In genomic region chr16:30160399-30160798, GRCm38 (mm10) we compare ENCODE assay signal across 18 mouse cellular contexts.
DNase-seq lines count a peak whose midpoint lies in the region; ATAC-seq and TF ChIP-seq lines count a peak whose summit lies in the region.
"Had no signal": no experiment of that assay in that cellular context is flagged by ENCODE, and none has a peak within 500 bp of the region (broad histone marks: within the 10 kb centered on the region; RNA-seq: fewer than 3 reads in every experiment).

No protein-coding gene starts in this region.

- intact Hi-C loops in left cerebral cortex, postnatal 10 days (cut with DNase I) = no loop called here

- no peak overlapping the region for H3K4me2 ChIP-seq in embryonic facial prominence, embryonic 12.5 days (replicated peaks)
- H3K4me2 ChIP-seq in stomach, embryonic 15.5 days = no peak overlapping the region
- no peak overlapping the region for H3K4me2 ChIP-seq in stomach, postnatal 0 days (replicated peaks; ENCODE audit: low read depth)
- H3K4me2 ChIP-seq in liver, embryonic 12.5 days = no peak overlapping the region; the same call in 1 of the 2 replicates
- H3K4me2 ChIP-seq: forebrain, embryonic 13.5 days; heart, embryonic 11.5 days had no signal

- no peak overlapping the region for H3K4me3 ChIP-seq in embryonic facial prominence, embryonic 12.5 days
- no peak overlapping the region for H3K4me3 ChIP-seq in embryonic facial prominence, embryonic 10.5 days
- H3K4me3 ChIP-seq in stomach, embryonic 15.5 days (replicated peaks) = no peak overlapping the region
- no peak overlapping the region for H3K4me3 ChIP-seq in stomach, postnatal 0 days (ENCODE audit: low read depth, low read length)
- no peak overlapping the region for H3K4me3 ChIP-seq in liver, embryonic 12.5 days
- H3K4me3 ChIP-seq: forebrain, embryonic 13.5 days had no signal

- H3K27me3 ChIP-seq in embryonic facial prominence, embryonic 12.5 days = no peaks in the 10 kb centered on the region
- H3K27me3 ChIP-seq in embryonic facial prominence, embryonic 10.5 days (replicated peaks; ENCODE audit: low read depth, poor library complexity, severe bottlenecking) = no peaks in the 10 kb centered on the region
- H3K27me3 ChIP-seq in stomach, embryonic 15.5 days (replicated peaks) = no peaks in the 10 kb centered on the region
- H3K27me3 ChIP-seq in stomach, postnatal 0 days (ENCODE audit: control insufficient read depth, insufficient read depth, low read length) = no peaks in the 10 kb centered on the region
- H3K27me3 ChIP-seq in liver, embryonic 12.5 days (replicated peaks) = no peaks in the 10 kb centered on the region
- H3K27me3 ChIP-seq: forebrain, embryonic 13.5 days had no signal

- no peak for TF ChIP-seq CTCF in stomach, postnatal 0 days (IDR thresholded peaks at IDR 0.05; ENCODE audit: low read depth)

- 36% methylated on average over 2 of the region's 2 CpGs for WGBS in embryonic facial prominence, embryonic 12.5 days
- 47% methylated on average over 2 of the region's 2 CpGs for WGBS in embryonic facial prominence, embryonic 10.5 days
- WGBS in stomach, embryonic 15.5 days = 30% methylated on average over 2 of the region's 2 CpGs
- 37% methylated on average over 2 of the region's 2 CpGs for WGBS in stomach, postnatal 0 days
- 12% methylated on average over 2 of the region's 2 CpGs for WGBS in liver, embryonic 12.5 days (ENCODE audit: insufficient replicate concordance)

- H3K9me3 ChIP-seq in embryonic facial prominence, embryonic 12.5 days = no peaks in the 10 kb centered on the region
- peaks cover 4% of the 10 kb centered on the region; the same call in 1 of the 2 replicates for H3K9me3 ChIP-seq in embryonic facial prominence, embryonic 10.5 days
- H3K9me3 ChIP-seq in stomach, embryonic 15.5 days = no peaks in the 10 kb centered on the region
- no peaks in the 10 kb centered on the region for H3K9me3 ChIP-seq in stomach, postnatal 0 days (ENCODE audit: control insufficient read depth, low read length)
- no peaks in the 10 kb centered on the region for H3K9me3 ChIP-seq in liver, embryonic 12.5 days (replicated peaks)
- H3K9me3 ChIP-seq: forebrain, embryonic 13.5 days had no signal

- ATAC-seq in embryonic facial prominence, embryonic 12.5 days (ENCODE audit: insufficient number of reproducible peaks, insufficient read depth, low FRiP score, low TSS enrichment) = no peak
- 0 out of 2 replicates have a peak, but pooled peaks have one; percentile 15 for ATAC-seq in stomach, embryonic 15.5 days (ENCODE audit: insufficient read depth, low FRiP score, low read depth)
- ATAC-seq in stomach, postnatal 0 days (ENCODE audit: low FRiP score, low TSS enrichment) = no peak
- ATAC-seq in liver, embryonic 12.5 days = peak; percentile 70
- ATAC-seq: activated CD4-positive, CD25-positive, alpha-beta regulatory T cell, adult 4 months; forebrain, embryonic 13.5 days; hindbrain, postnatal 0 days; lung, postnatal 0 days had no signal

- peak overlapping the region; percentile 30; the same call in 1 of the 2 replicates for H3K27ac ChIP-seq in embryonic facial prominence, embryonic 12.5 days
- no peak overlapping the region for H3K27ac ChIP-seq in embryonic facial prominence, embryonic 10.5 days (replicated peaks)
- H3K27ac ChIP-seq in stomach, embryonic 15.5 days = no peak overlapping the region
- no peak overlapping the region for H3K27ac ChIP-seq in stomach, postnatal 0 days (replicated peaks)
- no peak overlapping the region for H3K27ac ChIP-seq in liver, embryonic 12.5 days
- H3K27ac ChIP-seq: forebrain, embryonic 13.5 days; hindbrain, postnatal 0 days had no signal

- no peak for TF ChIP-seq EP300 in stomach, postnatal 0 days (optimal IDR thresholded peaks at IDR 0.05)

- H3K9ac ChIP-seq in embryonic facial prominence, embryonic 12.5 days = no peak overlapping the region
- H3K9ac ChIP-seq in stomach, embryonic 15.5 days = no peak overlapping the region
- H3K9ac ChIP-seq in stomach, postnatal 0 days (ENCODE audit: low read length) = no peak overlapping the region
- no peak overlapping the region for H3K9ac ChIP-seq in liver, embryonic 12.5 days
- H3K9ac ChIP-seq: forebrain, embryonic 13.5 days had no signal

- peaks cover 25% of the 10 kb centered on the region for H3K4me1 ChIP-seq in embryonic facial prominence, embryonic 12.5 days
- peaks cover 38% of the 10 kb centered on the region for H3K4me1 ChIP-seq in embryonic facial prominence, embryonic 10.5 days
- H3K4me1 ChIP-seq in stomach, embryonic 15.5 days = peaks cover 13% of the 10 kb centered on the region
- no peaks in the 10 kb centered on the region for H3K4me1 ChIP-seq in stomach, postnatal 0 days (replicated peaks; ENCODE audit: control insufficient read depth, insufficient read depth)
- peaks cover 30% of the 10 kb centered on the region for H3K4me1 ChIP-seq in liver, embryonic 12.5 days

- H3K36me3 ChIP-seq in embryonic facial prominence, embryonic 12.5 days = no peaks in the 10 kb centered on the region
- no peaks in the 10 kb centered on the region for H3K36me3 ChIP-seq in embryonic facial prominence, embryonic 10.5 days (replicated peaks)
- no peaks in the 10 kb centered on the region for H3K36me3 ChIP-seq in stomach, embryonic 15.5 days
- no peaks in the 10 kb centered on the region for H3K36me3 ChIP-seq in stomach, postnatal 0 days (ENCODE audit: control insufficient read depth, insufficient read depth, low read length)
- no peaks in the 10 kb centered on the region for H3K36me3 ChIP-seq in liver, embryonic 12.5 days

- DNase-seq in embryonic facial prominence, embryonic 10.5 days (ENCODE audit: low spot score) = no peak
- DNase-seq in stomach, postnatal 0 days (ENCODE audit: low spot score) = no peak
- no peak for DNase-seq in left cerebral cortex, postnatal 10 days (ENCODE audit: extremely low spot score in 1 of 2, low spot score in 2 of 2)
- DNase-seq in cerebellum, postnatal 10 days = no peak
- no peak for DNase-seq in adrenal gland, postnatal 36 days
- DNase-seq: adrenal gland, postnatal 14 days; cerebellum, adult 2 months; left cerebral cortex, postnatal 4 days; right cerebral cortex, adult 18-20 months; thymus, postnatal 14 days had no signal

Comparison
In these comparisons a context has a peak if more than half of its experiments do, and no peak if none do; other contexts are left out.
1. ATAC-seq: peak in stomach, embryonic 15.5 days (single experiment) and liver, embryonic 12.5 days (single experiment); none in embryonic facial prominence, embryonic 12.5 days (single experiment) and stomach, postnatal 0 days (single experiment).